Mouse (Mus musculus) intestine, embryonic 15.5 days (tissue): ENCODE data around the gene Aco2. TPM values are rescaled to one million over a fixed set of nuclear protein-coding genes. Genes with fewer than 3 reads are reported as not detected.

Experiments used
- ATAC-seq: fragments of 200-750 bp; cut with Nextera tagmentation; 2 replicates; pipeline ENCODE4 v1.8.0; 2017; ENCODE audit warnings: moderate TSS enrichment, moderate library complexity
- H3K27ac ChIP-seq: fragments of 300-500 bp; sonication (generic); 2 replicates; pipeline ENCODE4 v1.5.1; 2015; ENCODE audit warnings: mild to moderate bottlenecking, inconsistent platforms
- H3K27me3 ChIP-seq: fragments of 300-500 bp; sonication (generic); replicated peaks from 2 replicates; pipeline ENCODE4 v1.6.1; 2015; ENCODE audit warnings: inconsistent platforms
- H3K36me3 ChIP-seq: fragments of 300-500 bp; sonication (generic); 2 replicates; pipeline ENCODE4 v1.6.1; 2015; ENCODE audit warnings: inconsistent platforms
- H3K4me1 ChIP-seq: fragments of 300-500 bp; sonication (generic); replicated peaks from 2 replicates; pipeline ENCODE4 v1.6.1; 2015; ENCODE audit warnings: inconsistent platforms
- H3K4me2 ChIP-seq: fragments of 300-500 bp; sonication (generic); replicated peaks from 2 replicates; pipeline ENCODE4 v1.6.1; 2015; ENCODE audit warnings: mild to moderate bottlenecking, inconsistent platforms
- H3K4me3 ChIP-seq: fragments of 300-500 bp; sonication (generic); replicated peaks from 2 replicates; pipeline ENCODE4 v1.5.1; 2015; ENCODE audit warnings: inconsistent platforms
- H3K9ac ChIP-seq: fragments of 300-500 bp; sonication (generic); 2 replicates; pipeline ENCODE4 v1.6.1; 2015; ENCODE audit warnings: inconsistent platforms
- H3K9me3 ChIP-seq: fragments of 300-500 bp; sonication (generic); 2 replicates; pipeline ENCODE4 v1.6.1; 2016; ENCODE audit warnings: inconsistent platforms
- WGBS: fragments of 180-500 bp; shearing (Covaris S2); methylation state at CpG from one replicate; pipeline ENCODE4 v1.1.7; 2015; 5-methylcytosine and 5-hydroxymethylcytosine counted together
- polyA plus RNA-seq: library from polyadenylated mRNA; unstranded; fragments of >200 nt; fragmentation: Nextera tagmentation; extraction: Ambion mirVana; gene quantifications from 2 replicates; pipeline ENCODE4 v1.2.1, GENCODE M21; 2015

Aco2 gene
- polyA plus RNA-seq, 1 experiment from 2014 or later: 227 TPM

DNA sequence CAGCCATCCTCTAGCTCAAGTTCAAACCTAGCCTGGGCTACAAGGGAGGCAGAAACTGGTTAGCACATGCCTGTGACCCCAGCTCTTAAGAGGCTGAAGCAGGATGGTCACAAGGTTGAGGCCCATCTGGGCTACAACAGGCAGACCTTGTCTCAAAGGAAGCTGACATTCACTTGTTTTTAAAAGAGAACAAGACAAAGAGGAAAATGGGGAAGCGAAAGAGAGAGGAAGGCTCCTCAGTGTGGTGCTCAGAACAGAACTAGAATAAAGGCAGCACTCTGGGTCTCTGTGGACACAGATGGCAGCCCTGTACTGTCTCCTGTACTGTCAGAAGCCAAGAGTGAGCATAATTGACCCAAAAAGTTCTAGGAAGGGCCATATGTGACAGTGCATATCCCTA, 61.9 kb downstream of the Aco2 start:
- no peak for ATAC-seq
- 79% methylated on average over 1 of the region's 1 CpGs for WGBS
- Histone ChIP-seq H3K27ac (no peak overlapping the region), H3K4me2 (no peak overlapping the region), H3K36me3 (no peaks in the 10 kb centered on the region), H3K4me3 (no peak overlapping the region), H3K27me3 (peaks cover 8% of the 10 kb centered on the region; the same call in 1 of the 2 replicates), H3K9me3 (no peaks in the 10 kb centered on the region), H3K4me1 (peaks cover 30% of the 10 kb centered on the region), H3K9ac (no peak overlapping the region)

DNA sequence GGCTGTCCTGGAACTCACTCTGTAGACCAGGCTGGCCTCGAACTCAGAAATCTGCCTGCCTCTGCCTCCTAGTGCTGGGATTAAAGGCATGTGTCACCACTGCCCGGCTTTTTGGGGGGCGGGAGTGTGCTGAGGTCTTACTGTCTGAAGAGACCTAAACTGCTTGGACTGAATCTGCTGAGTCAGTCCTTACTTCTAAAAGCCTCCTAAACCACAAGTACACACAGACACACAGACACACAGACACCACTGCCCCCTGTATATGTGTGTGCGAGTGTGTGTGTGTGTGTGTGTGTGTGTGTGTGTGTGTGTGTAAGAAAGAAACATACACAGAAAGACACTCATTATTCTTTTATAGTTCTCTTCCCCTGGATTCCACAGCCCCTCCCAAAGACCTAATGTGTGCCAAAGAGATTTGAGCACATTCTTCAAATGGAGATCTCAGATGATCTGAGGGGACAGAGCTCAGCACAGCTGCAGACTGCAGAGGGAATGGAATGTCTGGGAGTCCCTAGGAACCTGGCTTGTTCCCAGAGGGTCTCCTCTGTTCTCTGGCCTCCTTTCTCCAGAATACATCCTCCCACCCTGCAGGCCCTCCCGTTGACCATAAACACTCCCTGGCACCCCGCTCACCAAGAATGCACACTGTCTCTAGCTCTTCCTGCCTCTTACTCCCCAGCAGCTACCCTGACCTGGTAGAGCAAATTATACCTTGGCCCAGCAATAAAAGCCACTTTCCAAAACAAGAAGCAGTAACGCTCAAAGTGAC, 63.9 kb downstream of the Aco2 start:
- H3K4me1 ChIP-seq: peaks cover 30% of the 10 kb centered on the region
- peak overlapping the region; percentile 69 for H3K4me2 ChIP-seq
- no peaks in the 10 kb centered on the region for H3K36me3 ChIP-seq
- peak overlapping the region; percentile 45 for H3K4me3 ChIP-seq
- peak; percentile 39 for ATAC-seq
- H3K27me3 ChIP-seq: peaks cover 8% of the 10 kb centered on the region; the same call in 1 of the 2 replicates
- WGBS: 40% methylated on average over 7 of the region's 7 CpGs
- no peaks in the 10 kb centered on the region for H3K9me3 ChIP-seq
- H3K27ac ChIP-seq: peak overlapping the region; percentile 69
- peak overlapping the region; percentile 54; the same call in 1 of the 2 replicates for H3K9ac ChIP-seq

DNA sequence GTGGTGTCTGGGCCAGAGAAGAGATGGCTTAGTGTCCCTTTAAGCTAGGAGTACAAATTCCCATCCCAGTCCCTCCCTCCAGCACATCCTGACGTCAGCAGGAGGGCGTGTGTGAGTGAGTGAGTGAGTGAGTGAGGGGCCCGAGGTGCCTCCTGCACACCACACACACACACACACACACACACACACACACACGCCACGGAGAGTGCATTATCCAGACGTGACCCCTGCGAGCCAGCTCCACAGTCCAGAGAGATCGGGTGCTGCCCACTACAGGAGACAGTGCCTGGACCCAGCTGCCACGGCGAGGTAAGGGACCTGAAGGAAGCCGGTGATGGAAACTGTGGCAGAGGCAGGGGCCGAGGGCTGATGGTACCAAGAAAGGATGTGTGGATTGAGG, 64.6 kb downstream of the Aco2 start, which contains the start of gene Csdc2:
TSS of gene Csdc2 (plus strand) at position 81 of the 400 bp plus-strand sequence.
- H3K36me3 ChIP-seq: no peaks in the 10 kb centered on the region
- WGBS: 5% methylated on average over 12 of the region's 12 CpGs
- H3K4me3 ChIP-seq: peak within 1 kb of the TSS; percentile 45
- peaks cover 30% of the 10 kb centered on the region for H3K4me1 ChIP-seq
- peak within 1 kb of the TSS; percentile 69 for H3K4me2 ChIP-seq
- H3K9me3 ChIP-seq: no peaks in the 10 kb centered on the region
- peak; percentile 70 for ATAC-seq
- peak within 1 kb of the TSS; percentile 69 for H3K27ac ChIP-seq
- H3K9ac ChIP-seq: peak within 1 kb of the TSS; percentile 54
- peaks cover 8% of the 10 kb centered on the region; the same call in 1 of the 2 replicates for H3K27me3 ChIP-seq

DNA sequence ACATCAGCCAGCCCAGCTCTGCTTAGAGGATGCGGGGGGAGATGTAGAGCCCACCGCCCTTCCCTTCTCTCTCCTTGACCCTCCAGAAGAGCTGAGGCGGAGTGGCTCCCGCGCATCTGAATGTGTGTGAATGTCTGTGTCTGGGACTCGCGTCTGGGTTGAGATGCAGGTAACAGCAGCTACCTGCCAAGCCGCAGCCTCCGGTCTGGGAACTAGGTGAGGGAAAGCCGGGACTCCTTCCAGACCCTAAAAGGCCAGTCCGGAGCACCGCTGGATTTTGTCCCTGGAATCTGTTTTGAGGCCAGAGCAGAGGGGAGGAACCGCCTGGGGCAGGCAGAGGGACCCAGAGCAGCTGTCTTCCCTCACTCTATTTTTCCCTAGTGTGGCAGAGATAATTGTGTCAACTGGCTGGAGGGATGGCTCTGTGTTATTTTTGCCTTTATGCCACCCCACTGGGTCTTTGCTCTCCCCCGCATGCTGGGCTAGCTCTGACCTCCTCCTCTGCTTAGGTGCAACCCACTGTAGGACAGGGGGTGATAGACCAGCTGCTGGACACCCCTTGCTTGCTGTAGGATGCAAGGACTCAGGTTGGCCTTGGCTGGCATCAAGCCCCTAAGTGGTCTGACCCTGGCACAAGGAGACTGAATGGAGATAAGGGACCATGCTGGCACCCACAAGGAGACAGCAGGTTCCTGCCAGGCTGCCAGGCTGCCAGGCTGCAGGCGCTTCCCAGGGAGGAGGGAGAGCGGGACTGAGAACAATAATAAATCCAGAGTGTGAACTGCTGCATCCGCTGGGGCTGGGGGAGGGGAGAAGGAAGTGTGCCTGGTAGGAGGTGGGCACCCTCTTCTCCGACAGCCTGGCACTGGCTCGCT, 65.2 kb downstream of the Aco2 start:
- ATAC-seq: peak; percentile 46
- 12% methylated on average over 19 of the region's 19 CpGs for WGBS
- H3K36me3 ChIP-seq: no peaks in the 10 kb centered on the region
- peak overlapping the region; percentile 45 for H3K4me3 ChIP-seq
- H3K4me1 ChIP-seq: peaks cover 30% of the 10 kb centered on the region
- H3K27me3 ChIP-seq: peaks cover 8% of the 10 kb centered on the region; the same call in 1 of the 2 replicates
- H3K9me3 ChIP-seq: no peaks in the 10 kb centered on the region
- peak overlapping the region; percentile 69 for H3K27ac ChIP-seq
- H3K9ac ChIP-seq: peak overlapping the region; percentile 54
- peak overlapping the region; percentile 69 for H3K4me2 ChIP-seq

DNA sequence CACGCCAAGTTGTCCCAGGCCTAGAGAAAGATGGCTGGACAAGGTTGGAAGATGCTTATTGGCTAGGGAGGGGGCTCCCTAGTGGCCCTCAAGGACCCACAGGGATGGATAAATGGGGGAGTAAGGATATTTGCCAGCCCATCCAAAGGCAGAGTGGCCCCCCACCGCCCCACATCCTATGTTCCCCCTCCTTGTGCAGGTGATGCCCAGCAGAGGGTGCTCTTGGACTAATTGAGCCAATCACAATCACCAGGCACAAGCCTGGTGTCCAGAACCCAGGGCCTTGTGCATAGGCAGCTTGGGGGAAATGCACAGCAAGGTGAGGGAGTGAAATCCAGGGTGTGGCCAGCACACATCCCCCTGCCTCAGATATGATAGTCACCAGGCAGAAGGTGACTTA, 66.1 kb downstream of the Aco2 start:
- H3K4me1 ChIP-seq: peaks cover 23% of the 10 kb centered on the region
- peaks cover 8% of the 10 kb centered on the region; the same call in 1 of the 2 replicates for H3K27me3 ChIP-seq
- no peaks in the 10 kb centered on the region for H3K9me3 ChIP-seq
- H3K4me3 ChIP-seq: peak overlapping the region; percentile 45; the same call in 1 of the 2 replicates
- H3K27ac ChIP-seq: no peak overlapping the region
- H3K4me2 ChIP-seq: peak overlapping the region; percentile 69; the same call in 1 of the 2 replicates
- ATAC-seq: 0 out of 2 replicates have a peak, but pooled peaks have one; percentile 24
- H3K36me3 ChIP-seq: no peaks in the 10 kb centered on the region
- H3K9ac ChIP-seq: no peak overlapping the region
- WGBS: 25% methylated on average over 2 of the region's 2 CpGs

DNA sequence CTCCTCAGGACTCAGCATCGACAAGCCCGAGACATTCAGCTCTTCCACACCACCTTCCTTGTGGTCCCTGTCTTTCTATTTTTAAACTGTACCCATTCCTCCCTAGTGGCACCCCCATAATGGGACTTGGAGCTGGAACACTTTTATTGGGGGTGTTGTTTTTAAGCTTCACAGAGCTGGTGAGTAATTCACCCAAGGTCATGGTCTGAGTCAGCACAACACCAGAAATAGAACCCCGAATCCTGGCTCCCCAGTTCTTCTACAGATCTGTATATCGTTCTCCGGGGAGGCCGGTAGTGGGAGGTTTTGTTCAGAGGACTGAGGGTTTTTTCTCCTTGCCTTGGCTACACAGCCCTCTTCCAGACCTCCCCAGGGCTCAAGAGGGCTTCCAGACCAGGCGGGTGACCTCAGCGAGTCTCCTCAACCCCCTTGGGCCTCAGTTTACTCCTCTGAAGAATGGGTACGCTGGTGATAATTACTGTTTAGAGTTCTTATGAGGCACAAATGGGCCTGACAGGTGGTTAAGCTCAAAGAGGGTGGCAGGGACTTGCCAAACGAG, 67.1 kb downstream of the Aco2 start:
- H3K27ac ChIP-seq: no peak overlapping the region
- H3K4me1 ChIP-seq: peaks cover 19% of the 10 kb centered on the region
- no peaks in the 10 kb centered on the region for H3K9me3 ChIP-seq
- no peaks in the 10 kb centered on the region for H3K36me3 ChIP-seq
- H3K4me2 ChIP-seq: no peak overlapping the region
- no peak overlapping the region for H3K9ac ChIP-seq
- 87% methylated on average over 10 of the region's 10 CpGs for WGBS
- H3K27me3 ChIP-seq: peaks cover 8% of the 10 kb centered on the region; the same call in 1 of the 2 replicates
- no peak overlapping the region for H3K4me3 ChIP-seq
- ATAC-seq: no peak

DNA sequence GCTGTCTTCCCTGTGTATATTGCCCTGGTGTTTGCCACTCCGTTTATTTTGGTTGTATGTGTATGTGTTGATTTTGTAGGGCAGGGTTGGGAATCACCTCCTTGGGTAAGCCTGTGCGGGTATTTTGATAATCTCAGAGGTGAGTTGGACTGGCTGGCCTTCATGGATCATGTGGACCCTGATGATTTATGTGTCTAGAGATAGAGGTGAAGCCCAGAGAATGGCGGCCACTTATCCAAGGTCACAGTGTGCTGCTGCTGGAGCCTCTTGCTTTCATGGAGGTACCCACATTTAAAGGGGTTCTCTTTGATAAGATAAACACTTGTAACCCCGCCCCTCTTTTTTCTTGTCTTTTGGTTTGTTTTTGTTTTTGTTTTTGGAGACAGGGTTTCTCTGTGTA, 67.7 kb downstream of the Aco2 start:
- Histone ChIP-seq H3K27ac (no peak overlapping the region), H3K36me3 (no peaks in the 10 kb centered on the region), H3K4me3 (no peak overlapping the region), H3K9ac (no peak overlapping the region), H3K4me2 (no peak overlapping the region), H3K4me1 (peaks cover 19% of the 10 kb centered on the region), H3K9me3 (no peaks in the 10 kb centered on the region), H3K27me3 (peaks cover 8% of the 10 kb centered on the region; the same call in 1 of the 2 replicates)
- 73% methylated on average over 4 of the region's 4 CpGs for WGBS
- no peak for ATAC-seq

DNA sequence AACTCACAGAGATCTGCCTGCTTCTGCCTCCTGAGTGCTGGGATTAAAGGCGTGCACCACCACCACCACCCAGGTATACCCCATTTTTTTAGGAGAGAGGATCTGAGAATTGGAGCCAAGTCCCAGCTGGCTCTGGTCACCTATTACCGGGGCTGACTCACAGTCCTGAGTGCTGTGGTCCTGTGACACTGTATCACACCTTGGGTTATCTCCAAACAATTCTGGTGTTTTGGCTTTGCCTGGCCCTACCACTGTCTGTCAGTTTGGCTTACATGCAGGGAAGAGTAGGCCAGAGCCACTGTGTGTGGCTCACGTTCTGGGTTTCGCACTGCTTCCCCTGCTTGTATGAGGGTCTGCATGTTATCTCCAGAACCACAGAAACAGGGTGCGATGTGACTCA, 68.1 kb downstream of the Aco2 start:
- H3K9me3 ChIP-seq: no peaks in the 10 kb centered on the region
- ATAC-seq: no peak
- H3K4me1 ChIP-seq: peaks cover 19% of the 10 kb centered on the region
- no peak overlapping the region for H3K4me3 ChIP-seq
- no peaks in the 10 kb centered on the region for H3K36me3 ChIP-seq
- H3K9ac ChIP-seq: no peak overlapping the region
- no peak overlapping the region for H3K27ac ChIP-seq
- H3K27me3 ChIP-seq: peaks cover 8% of the 10 kb centered on the region; the same call in 1 of the 2 replicates
- no peak overlapping the region for H3K4me2 ChIP-seq
- WGBS: 87% methylated on average over 5 of the region's 5 CpGs

DNA sequence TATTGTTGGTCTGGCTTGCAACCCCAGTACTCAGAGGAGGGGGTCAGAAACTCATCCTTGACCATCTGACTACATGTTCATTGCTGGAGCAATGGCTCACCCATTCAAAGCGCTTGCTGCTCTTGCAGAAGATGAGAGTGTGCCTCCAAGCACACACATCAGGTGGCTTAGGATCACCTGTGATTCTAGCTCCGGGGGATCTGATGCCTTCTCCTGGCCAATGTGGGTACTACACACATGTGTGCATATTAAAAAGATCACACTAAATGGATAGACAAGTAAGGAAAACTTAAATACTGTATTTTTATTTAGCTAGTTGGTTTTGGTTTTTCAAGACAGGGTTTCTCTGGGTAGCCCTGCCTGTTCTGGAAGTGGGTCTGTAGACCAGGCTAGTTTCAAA, 68.9 kb downstream of the Aco2 start:
- H3K4me2 ChIP-seq: no peak overlapping the region
- H3K27me3 ChIP-seq: peaks cover 8% of the 10 kb centered on the region; the same call in 1 of the 2 replicates
- WGBS: 94% methylated on average over 2 of the region's 2 CpGs
- H3K27ac ChIP-seq: no peak overlapping the region
- no peak for ATAC-seq
- H3K4me3 ChIP-seq: no peak overlapping the region
- H3K36me3 ChIP-seq: no peaks in the 10 kb centered on the region
- H3K9me3 ChIP-seq: no peaks in the 10 kb centered on the region
- peaks cover 19% of the 10 kb centered on the region for H3K4me1 ChIP-seq
- no peak overlapping the region for H3K9ac ChIP-seq

DNA sequence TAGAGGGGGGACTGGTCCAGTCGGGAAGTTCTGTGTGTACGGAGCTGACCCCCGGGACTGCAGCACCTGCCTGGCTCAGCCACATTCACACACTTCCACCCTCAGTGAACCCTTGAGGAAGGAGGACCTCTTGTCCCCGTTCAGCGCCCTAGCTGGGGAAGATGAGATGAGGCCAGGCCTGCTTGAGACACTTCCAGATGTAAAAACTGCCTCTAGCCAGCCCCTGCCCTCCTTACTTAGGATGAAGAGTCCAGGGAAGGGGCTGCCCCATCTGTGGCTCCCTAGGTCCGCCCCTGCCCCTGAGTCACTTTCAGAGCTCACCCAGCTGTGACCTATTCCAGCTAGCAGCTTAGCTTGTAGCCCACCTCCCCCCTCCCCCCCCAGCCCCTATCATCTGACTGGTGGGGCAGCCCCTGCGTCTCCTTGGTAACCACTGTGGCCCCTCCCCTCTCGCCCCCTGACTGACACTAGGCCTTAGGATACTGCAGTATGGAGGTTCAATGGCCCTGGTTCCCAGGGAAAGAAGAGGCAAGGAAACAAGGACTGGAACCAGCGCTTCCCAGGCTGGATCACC, 71.2 kb downstream of the Aco2 start:
- H3K4me1 ChIP-seq: 0 out of 2 replicates have a peak, but pooled peaks cover 4% of the 10 kb centered on the region
- no peak overlapping the region for H3K9ac ChIP-seq
- no peak overlapping the region for H3K27ac ChIP-seq
- ATAC-seq: no peak
- 25% methylated on average over 9 of the region's 9 CpGs for WGBS
- H3K9me3 ChIP-seq: no peaks in the 10 kb centered on the region
- no peaks in the 10 kb centered on the region for H3K36me3 ChIP-seq
- no peak overlapping the region for H3K4me3 ChIP-seq
- H3K27me3 ChIP-seq: no peaks in the 10 kb centered on the region
- no peak overlapping the region for H3K4me2 ChIP-seq

DNA sequence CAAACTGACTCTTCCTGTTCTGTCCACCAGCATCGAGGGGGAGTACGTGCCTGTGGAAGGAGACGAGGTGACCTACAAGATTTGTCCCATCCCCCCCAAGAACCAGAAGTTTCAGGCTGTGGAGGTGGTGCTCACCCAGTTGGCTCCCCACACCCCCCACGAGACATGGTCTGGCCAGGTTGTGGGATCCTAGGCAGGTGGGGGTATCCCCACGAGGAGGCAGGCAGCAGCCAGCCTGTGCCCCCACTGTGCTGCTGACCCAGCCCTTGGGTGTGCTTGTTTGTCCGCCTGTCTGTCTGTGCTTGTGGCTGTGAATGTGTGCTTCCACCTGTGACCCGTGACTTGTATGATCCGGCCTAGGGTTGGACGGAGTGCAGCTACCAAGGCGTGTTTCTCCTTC, 77.0 kb downstream of the Aco2 start:
- Histone ChIP-seq H3K27me3 (no peaks in the 10 kb centered on the region), H3K9ac (no peak overlapping the region), H3K4me2 (no peak overlapping the region), H3K9me3 (no peaks in the 10 kb centered on the region), H3K36me3 (peaks cover 2% of the 10 kb centered on the region; the same call in 1 of the 2 replicates), H3K27ac (no peak overlapping the region), H3K4me3 (no peak overlapping the region), H3K4me1 (no peaks in the 10 kb centered on the region)
- WGBS: 89% methylated on average over 10 of the region's 10 CpGs
- ATAC-seq: no peak
